Mouse (Mus musculus): ENCODE data around the gene Utp4.

Utp4 gene

GRCm38 (mm10) chr8:106937081-106937800 lies 43.8 kb downstream of the Utp4 start:
- DNase-seq (ENCODE audit: extremely low spot score, low spot score), result no peak

GRCm38 (mm10) chr8:106941806-106942205 lies 48.4 kb downstream of the Utp4 start:
- DNase-seq (ENCODE audit: extremely low spot score, low spot score), result no peak

- no peak for DNase-seq (ENCODE audit: extremely low spot score, low spot score)
Observed at GRCm38 (mm10) chr8:106943874-106944418, 50.5 kb downstream of the Utp4 start.

- no peak for DNase-seq (ENCODE audit: extremely low spot score, low spot score)
Observed at GRCm38 (mm10) chr8:106944756-106945155, 51.3 kb downstream of the Utp4 start.

GRCm38 (mm10) chr8:106948678-106949243 lies 55.3 kb downstream of the Utp4 start:
- no peak for DNase-seq (ENCODE audit: extremely low spot score, low spot score)

- no peak for DNase-seq (ENCODE audit: extremely low spot score, low spot score)
Observed at GRCm38 (mm10) chr8:106951707-106952106, 58.3 kb downstream of the Utp4 start.

GRCm38 (mm10) chr8:106953571-106953970 lies 60.1 kb downstream of the Utp4 start:
- DNase-seq (ENCODE audit: extremely low spot score, low spot score), result no peak

GRCm38 (mm10) chr8:106957086-106957485 lies 63.6 kb downstream of the Utp4 start:
- no peak for DNase-seq (ENCODE audit: extremely low spot score, low spot score)

- no peak for DNase-seq (ENCODE audit: extremely low spot score, low spot score)
Observed at GRCm38 (mm10) chr8:106958212-106958611, 64.8 kb downstream of the Utp4 start.

GRCm38 (mm10) chr8:106959626-106960025 lies 66.2 kb downstream of the Utp4 start:
- DNase-seq (ENCODE audit: extremely low spot score, low spot score), result no peak

GRCm38 (mm10) chr8:106962322-106962721 lies 68.9 kb downstream of the Utp4 start:
- no peak for DNase-seq (ENCODE audit: extremely low spot score, low spot score)

GRCm38 (mm10) chr8:106963365-106963764 lies 69.9 kb downstream of the Utp4 start:
- DNase-seq (ENCODE audit: extremely low spot score, low spot score), result no peak

GRCm38 (mm10) chr8:106964573-106964972 lies 71.1 kb downstream of the Utp4 start:
- DNase-seq (ENCODE audit: extremely low spot score, low spot score), result no peak

GRCm38 (mm10) chr8:106969964-106970363 lies 76.5 kb downstream of the Utp4 start:
- DNase-seq (ENCODE audit: extremely low spot score, low spot score), result no peak

GRCm38 (mm10) chr8:106971916-106972315 lies 78.5 kb downstream of the Utp4 start:
- DNase-seq (ENCODE audit: extremely low spot score, low spot score), result no peak
